Mouse (Mus musculus) spleen, adult 18-20 months (tissue): ENCODE results near the gene Nhlrc4.

Experiments used
- DNase-seq, 2 experiments: peaks; one replicate each; pipeline ENCODE4 v3.0.0; 2022; ENCODE audit warnings: mixed read lengths in 2 of 2

The Nhlrc4 gene

DNA sequence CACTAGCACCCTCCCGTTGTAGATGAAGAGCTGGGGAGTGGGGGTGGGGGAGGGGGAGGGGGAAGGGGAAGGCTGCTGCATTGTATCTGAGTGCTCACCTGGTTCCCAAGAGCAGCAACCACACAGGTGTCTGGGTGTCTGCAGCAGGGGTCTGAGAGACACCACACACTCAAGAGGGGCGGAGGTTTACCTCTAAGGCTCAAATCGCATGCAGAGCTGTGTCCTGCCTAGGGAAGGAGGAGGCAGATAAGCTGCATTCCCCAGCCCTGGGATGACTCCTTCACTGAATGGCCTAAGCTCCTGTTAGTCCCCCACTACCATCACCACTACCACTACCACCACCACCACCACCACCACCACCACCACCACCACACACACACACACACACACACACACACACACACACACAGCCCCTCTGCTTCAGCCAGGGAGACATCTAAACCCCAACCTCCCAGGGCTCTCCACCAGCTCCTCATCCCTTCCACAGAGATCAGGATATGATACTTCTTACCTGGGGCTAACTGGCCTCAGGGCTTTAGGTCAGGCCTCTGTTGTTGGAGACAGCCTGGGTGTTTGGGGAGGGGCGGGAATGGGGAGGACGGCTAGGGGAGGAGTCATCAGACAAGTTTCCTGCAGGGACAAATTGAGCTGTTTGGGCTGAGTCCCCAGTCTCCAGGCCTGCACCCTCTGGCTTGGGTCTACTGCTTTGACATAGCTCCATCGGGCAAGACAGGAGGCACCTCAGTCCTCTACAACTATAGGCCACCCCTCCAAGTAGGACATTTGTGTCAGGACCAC, at the start of gene Nhlrc4, which contains the start of gene Pigq:
Gene Nhlrc4 (minus strand): TSS at position 596 of the 798 bp plus-strand sequence.
Gene Pigq (minus strand): TSS at position 571 of the 798 bp plus-strand sequence.
- no peak for DNase-seq

DNA sequence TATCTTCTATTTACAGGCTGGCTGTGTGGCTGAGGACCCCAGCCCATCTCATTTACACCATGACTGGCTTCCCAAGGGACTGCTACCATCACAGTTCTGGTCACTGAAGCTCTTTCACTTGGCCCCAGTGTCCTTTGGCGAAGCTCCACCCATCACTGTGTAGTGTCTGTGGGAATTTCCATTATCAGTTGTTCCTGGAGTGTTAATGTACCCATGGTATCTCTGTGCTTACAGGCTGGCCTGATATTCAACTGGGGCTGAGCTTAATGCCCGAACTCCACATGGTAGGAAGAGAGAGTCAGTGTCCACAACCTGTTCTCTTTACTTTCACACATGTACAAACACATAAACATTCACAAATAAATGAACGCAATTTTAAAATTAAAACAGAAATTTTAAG, 48.7 kb upstream of the Nhlrc4 start:
- DNase-seq: no peak

DNA sequence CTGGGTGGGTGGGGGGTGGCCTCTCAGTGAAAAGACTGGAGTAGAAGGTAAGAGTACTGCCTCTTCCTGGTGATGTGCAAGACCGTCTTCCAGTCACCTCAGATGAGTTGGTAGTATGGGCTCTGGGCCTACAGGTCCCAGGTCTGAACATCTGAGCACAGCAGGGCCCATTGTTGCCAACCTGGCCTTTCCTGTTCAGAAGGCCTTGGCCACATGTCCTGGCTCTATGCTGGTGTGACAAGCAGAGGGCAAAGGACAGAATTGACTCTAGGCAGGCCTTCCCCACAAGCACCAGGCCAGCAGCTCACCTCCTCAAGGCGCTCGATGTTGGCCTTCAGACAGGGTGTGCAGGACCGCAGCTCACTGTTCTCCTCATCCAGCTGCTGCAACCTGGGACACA, 47.5 kb upstream of the Nhlrc4 start:
- no peak for DNase-seq

DNA sequence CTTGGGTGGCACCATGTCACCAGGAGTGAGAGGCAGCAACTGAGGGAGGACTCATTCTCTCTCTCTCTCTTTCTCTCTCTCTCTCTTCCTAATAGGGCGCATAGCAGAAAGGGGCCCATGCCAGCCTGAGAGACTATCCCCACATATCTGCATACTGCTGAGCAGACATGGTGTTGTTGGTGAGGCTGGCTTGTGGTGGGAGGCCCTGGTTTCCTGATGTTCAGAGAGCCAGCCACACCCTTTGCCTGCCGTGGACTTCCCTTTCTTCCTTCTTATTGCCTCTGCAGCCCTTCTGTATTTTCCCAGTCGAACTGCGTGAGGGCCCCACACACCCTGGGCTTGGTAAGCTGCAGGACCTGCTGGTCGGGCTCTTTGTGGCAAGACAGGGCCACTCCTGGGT, 45.6 kb upstream of the Nhlrc4 start:
- no peak for DNase-seq

DNA sequence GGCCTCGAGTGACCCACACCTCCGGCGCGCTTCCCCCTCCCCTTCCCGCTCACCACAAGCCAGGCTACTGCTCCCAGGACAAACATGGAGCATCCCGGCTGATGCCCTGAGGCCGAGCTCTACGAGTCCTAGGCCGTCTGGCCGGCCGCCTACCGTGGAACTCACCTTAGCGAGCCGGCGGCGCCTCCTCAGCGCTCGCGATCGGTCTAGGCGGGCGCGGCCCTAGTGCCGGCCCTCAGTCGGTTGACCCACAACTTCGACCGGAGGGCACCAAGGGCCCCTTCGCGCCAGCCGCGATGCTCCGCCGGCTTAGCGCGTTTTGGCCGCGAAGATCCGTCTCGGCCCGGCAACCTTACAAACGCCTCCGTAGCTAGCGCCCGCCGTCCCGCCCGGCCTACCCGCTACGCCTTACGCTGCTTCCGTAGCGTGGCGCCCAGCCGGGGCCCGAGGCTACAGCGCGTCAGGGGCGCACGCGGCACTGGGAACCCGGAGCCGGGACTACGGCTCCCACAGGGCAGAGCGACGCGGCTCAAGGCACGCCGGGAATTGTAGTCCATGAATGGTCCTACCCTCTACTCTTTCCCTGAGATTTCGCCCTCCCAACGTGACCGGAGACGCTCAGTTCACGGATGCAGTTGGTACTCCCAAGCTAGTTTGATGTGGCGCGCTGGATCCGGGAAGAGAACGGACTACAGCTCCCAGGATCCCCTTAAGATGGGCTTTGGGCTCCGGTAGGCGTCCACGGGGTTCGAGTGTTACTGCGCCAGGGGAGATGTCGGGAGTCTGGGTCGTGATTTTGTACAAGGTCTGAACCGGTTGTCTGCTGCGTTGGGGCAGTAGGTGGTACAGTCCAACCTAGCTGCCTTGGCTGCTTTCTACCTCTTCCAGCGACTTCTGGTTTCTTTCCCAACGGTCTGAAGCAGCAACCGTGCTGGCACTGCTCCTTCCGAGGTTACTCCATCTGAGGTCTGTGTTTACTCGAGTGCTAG, 40.8 kb upstream of the Nhlrc4 start, which contains the start of gene Capn15:
Gene Capn15 (minus strand): TSS at position 491 of the 989 bp plus-strand sequence.
- DNase-seq: peak; percentile 84 to 88

DNA sequence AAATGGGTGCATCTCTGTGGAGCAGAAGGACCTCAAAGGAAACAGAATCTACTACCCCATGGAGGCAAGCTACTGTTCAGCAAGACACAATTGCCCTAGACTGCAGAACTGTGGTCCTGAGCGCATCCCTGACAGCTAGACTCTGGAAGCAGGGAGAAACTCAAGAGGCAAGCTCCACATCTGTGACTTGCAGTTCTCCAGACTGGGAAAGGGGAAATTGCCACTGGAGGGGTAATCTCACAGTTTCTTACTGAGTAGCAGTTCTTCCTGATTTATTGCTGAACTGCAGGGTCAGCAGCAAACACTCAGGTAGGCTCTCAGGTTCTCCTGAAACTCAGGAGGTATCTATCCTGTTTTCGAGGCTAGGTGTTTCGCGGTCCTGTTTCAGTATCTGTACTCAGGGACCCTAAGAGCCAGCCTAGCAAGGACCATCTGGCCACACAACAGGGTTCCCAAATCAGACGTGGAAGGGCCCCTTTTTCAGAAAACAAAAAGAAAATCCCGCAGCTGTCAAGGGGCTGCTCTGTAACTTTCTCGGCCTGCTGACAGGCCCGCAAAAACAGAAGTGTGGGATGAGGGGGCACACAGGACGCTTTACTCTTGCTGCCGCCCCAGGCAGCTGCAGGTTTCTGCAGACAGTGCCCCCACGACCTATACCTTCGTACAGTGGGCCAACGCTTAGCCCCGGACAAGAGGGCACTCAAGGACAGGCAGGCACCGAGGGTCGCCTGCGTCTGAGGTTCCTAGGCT, 40.0 kb upstream of the Nhlrc4 start:
- DNase-seq: no peak

DNA sequence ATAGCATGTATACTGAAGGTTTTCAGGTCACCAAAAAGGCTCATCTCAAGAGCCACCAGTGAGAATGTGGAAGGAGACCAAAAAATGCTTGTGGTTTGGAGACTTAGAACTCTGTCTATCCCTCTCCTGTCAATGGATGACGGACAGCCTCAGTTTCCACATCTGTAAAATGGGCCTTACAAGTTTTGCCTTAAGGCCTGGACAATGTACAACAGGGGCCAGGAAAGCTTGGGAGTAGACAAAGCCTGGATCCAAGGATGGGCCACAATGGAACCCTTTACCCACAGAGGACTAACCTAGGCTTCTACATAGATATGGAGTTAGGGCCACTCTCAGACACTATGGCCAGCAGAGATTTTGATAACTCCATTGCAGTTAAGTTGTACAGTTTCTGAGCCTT, 39.3 kb upstream of the Nhlrc4 start:
- no peak for DNase-seq

DNA sequence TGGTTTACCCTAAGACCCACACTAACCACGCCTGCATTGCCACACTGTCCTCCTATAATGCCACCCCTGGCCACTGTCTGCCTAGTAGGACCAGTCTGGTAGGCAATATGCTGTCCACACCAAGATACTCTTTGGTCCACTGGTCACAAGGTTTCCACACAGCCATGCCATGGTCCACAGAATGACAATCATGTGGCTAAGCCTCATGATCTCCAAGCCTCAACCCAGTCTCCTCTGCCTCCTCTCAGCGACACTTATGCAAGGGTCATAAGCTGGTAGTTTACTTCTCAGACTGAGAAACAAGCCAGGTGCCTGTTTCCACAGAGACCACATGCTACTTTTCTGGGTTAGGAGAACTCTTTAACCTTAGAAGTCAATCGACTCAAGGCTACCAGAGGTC, 38.2 kb upstream of the Nhlrc4 start:
- DNase-seq: no peak

DNA sequence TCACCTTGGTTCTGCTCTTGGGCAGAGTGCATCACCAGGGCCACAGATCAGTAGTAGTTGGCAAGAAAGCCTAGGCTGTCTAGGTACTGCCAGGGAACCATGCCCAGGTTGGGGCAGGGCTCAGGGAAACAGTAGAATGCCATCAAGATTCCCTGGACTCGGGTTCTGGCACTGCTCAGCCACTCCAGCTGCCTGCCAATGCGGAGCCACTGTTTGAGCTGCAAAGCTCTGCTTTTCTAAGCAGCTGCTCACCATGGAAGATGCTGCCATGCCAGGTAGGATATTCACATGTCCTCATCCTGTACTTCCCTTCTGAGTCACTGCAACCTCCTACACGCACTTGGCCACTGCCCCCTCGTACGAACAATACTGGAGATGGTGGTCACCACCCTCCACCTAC, 36.1 kb upstream of the Nhlrc4 start:
- DNase-seq: no peak

DNA sequence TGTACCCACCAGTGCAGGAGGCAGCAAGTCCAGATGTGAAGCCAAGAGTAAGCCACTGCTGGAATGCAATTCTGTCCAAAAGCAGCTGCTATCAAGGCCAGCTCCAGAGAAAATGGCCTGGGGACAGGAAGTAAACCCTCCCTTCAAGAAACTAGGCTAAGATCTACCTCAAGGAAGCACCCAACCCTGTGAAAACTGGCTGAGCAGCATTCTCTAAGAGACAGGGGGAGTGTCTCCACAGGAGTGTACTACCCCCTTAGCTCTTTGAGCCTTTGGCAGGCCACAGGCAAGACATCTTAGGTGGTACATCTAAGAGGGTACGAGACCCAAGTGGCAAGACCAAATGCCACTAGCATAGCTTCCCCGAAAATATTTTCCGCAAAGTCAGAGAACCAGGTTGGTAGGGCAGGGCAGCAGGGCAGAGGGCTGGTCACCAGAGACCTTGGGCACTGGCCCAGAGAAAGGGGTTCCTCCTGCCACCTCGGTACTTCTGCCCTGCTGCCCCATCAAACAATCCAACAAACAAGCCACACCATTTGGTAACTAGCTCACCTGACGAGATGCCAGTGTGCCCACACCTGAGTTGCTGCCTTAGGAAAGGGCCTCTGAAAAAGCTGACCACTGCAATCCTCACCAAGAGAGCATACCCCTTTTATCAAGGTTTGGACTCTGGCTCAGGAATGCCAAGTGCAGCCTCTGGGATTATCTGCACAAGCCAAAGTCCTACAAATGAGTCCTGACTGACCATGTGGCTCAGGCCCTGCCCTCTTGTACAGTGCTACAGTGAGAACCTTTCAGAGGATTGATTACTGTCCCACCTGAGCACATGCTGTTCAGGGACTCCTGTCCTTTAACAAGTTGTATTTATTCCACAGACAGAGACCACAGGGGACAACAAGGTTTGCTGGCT, 35.3 kb upstream of the Nhlrc4 start:
- no peak for DNase-seq

DNA sequence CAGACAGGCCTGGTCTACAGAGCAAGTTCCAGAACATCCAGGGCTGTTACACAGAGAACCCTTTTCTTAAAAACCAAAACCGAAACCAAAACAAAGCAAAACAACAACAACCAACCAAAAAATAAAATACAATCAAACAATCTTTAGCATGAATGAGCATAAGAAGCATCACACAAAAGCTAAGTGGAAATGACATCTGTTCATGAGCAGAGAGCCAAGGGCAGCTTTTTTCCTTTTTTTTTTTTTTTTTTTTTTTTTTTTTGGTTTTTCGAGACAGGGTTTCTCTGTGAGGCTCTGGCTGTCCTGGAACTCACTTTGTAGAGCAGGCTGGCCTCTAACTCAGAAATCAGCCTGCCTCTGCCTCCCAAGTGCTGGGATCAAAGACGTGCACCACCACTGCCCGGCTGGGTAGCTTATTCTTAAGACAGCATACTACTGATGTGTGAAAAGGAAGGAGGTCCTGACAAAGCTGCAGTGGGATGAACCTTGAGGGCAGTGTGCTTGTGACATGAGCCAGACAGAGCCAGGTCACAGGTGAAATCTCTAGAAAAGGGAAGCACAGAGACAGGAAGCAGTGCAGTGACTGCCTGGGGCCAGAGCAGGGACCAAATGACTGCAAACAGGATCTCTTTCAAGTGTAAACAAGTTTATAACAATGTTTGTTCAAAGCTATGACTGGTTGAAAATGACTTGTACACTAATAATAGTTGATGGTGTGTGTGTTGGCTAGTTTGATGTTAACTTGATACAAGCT, 26.4 kb upstream of the Nhlrc4 start:
- no peak for DNase-seq

DNA sequence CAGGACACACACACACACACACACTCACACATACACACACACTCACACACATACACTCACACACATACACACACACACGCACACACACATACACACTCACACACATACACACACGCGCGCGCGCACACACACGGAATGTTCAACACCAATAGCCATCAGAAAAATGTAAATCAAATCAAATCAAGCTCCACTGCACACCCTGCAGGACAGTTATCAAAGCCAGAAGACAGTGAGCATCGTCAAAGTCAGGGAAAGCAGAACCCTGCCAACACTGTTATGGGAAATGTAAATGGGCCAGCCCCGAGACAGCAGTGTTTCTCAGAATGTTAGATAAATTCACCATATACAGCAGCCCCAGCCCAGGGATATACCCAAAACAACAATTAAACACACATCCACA, 25.7 kb upstream of the Nhlrc4 start:
- DNase-seq: no peak

DNA sequence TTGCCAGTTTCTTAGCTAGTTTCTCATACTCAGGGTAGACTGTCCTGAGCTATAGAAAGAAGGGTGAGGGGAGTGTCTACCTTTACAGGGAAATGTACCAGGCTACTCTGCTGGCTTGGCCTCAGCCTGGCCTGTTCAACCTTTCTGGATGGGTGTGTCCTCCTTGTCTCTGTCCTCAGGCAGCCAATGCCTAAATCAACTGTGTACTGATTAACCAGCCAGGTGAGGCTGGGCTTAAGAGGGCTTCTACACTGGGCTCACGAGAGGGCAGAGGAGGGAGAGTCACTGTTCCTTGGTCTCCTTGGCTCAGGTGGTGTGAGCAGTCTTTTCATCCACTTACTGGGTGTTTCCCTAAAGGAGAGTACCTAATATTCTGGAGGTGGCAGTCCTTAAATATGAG, 23.4 kb upstream of the Nhlrc4 start:
- no peak for DNase-seq

DNA sequence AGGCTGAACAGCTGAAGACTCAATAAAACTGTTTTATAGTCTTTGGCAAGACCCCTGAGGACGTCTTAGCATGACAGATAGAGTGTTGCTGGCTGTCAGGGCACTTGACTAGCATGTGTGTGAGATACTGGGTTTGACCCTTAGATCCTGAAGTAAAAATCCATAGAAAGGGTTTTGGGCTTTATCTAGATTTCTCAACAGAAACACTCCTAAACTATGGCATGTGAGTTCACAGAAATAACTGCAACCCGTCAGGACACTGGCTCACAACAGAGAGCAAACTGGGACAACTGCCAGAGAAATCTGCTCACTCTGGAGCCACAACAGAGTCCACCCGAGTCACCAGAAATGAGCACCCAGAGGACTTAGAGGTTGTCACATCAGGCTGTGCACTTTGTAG, 22.9 kb upstream of the Nhlrc4 start:
- DNase-seq: no peak

DNA sequence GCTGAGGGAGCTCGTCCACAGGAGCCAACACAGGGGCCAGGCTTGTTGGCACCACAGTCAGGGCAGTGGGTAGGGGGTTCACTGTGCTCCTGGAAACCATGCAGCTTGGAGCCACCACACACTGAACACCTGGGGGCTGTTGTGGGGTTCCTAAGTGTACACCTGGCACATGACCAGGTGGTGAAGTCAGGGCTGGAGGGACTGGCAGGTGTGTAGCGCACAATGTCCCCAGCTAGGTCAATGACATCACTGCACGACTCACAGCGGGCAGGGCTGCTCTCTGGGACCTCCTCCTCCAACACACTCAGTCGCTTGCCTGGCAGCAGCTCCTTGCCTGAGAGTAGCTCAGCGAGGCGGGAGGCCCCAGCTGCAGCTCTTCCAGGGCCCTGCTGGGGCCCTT, 19.5 kb upstream of the Nhlrc4 start:
- DNase-seq: no peak

DNA sequence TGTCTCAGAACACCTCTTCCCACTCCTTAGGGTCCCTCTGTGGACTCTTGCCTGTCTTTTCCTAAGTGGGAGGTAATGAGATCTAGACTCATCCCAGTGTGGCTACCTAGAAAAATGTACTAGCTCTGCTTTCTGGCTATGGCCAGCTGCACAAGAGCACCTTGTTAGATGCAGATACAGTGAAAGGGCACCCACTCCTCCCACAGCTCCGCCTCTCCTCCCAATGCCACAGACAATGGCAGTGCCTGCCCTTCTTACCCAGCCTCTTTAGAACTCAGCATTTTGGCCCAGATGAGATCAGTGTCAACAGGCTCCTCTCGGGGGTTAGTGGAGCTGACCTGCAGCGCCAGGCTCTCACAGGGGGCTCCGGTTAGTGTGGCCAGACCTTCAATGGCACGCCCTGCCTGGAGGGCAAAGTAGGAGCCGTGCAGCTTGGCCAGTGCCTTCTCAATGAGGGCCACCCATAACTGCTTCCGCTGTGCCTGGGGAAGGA, 17.7 kb upstream of the Nhlrc4 start:
- no peak for DNase-seq

DNA sequence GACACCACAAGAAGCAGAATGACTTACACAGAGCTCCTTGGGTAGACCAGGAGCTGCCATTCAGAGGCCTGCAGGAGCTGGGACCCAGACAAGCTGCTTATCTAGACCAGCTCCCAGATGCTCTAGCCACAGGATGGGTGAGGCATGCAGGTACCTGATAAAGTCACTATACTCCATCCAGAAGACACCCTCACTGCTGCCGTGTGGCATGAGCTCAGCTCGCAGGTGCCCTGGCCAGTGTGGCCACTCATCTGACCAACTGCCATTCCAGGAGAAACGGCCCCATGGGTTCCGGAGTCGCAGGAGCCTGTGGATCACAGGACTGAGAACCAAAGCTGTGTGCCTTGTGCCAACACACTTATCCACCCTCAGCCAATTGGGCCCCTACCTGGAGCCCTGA, 16.8 kb upstream of the Nhlrc4 start:
- no peak for DNase-seq

DNA sequence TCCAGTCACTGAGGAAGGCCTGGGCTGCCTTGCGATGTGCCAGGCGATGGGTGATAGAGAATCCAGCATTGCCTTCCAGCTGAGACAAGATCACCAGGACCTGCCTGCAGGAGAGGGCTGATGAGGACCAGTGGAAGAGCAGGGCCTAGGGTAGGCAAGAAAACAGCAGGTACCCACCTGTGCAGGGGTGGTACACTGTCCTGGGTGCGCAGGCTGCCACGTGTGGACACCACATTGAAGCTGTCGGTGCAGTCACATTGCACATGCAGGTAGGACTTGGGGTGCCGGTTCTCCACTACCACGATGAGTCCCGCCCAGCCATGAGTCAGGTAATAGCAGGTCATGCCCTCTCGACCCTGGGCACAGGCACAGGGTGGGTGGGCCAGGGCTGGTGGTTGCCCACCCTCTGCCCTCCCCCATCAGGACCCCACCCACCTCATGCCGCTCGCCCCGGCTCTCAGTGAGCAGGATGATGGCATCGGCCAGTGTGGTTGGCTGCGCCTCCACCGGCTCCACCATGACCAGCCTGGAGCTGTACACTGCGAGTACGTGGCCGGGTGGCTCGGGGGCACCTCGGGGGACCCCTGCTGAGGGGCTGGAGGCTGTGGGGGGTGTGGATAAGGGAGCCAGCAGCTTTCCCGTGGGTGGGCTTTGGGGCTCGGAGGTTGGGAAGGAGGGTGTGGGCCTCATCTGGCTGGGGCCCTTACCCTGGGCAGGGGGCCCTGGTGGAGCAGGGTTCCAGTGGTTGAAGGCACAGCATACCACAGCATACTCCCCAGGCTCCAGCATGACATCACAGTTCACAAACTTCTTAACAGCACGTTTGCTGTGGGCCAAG, 15.1 kb upstream of the Nhlrc4 start:
- no peak for DNase-seq

DNA sequence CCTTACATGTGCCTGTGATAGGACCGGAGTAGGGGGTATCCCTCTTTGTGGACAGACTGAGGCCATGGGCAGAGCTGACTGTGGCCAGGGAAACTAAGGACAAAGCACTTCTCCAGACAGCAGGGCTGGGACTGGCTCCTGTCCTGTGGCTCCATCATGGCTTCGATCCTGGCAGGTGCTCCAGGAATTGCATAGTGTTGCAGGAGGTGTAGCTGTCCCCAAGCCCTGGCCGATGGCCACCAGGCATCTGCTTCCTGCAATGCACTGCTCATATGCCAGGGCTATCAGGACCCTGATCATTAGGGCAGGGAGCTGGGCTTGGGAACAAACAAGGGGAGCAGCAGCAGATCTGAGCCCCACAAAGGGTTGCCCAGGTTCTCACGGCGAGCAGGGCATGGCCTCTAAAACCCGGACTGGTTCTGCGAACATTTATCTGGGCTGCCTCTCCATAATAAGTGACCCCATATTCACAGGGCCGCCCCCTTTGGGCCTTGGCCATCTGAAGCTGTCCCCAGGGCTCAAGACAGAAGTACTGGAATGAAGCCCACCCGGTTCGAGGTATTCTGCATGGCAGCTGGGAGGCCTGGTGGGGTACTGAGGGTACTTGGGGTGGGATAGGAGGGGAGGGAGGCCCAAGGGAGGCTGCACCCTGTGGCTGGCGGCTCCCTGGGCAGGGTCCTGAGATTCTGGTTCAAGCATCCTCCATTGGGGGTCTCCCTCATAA, 14.2 kb upstream of the Nhlrc4 start:
- DNase-seq: no peak
